Mouse (Mus musculus) liver, embryonic 14.5 days (tissue): ENCODE measurements at regions not wholly inside any gene's neighbourhood (a gene's known extent, or its start where the extent isn't known, plus 50 kb on each side); places are given as distances from the start of the nearest gene placed in this dataset.

Experiments used
- ATAC-seq: fragments of 200-750 bp; cut with Nextera tagmentation; 2 replicates; pipeline ENCODE4 v1.8.0; 2017; ENCODE audit warnings: moderate number of reproducible peaks, mild to moderate bottlenecking, moderate library complexity; ENCODE audit not compliant: insufficient read depth
- DNase-seq, 3 experiments: peaks; one replicate each; pipeline ENCODE4 v3.0.0-alpha.2; 2012 to 2013; ENCODE audit warnings: low read depth in 3 of 3, low spot score in 3 of 3
- H3K27ac ChIP-seq: fragments of 300-500 bp; sonication (generic); 2 replicates; pipeline ENCODE4 v1.5.1; 2014; ENCODE audit warnings: moderate library complexity, mild to moderate bottlenecking, control low read depth, inconsistent platforms
- H3K27me3 ChIP-seq: fragments of 300-500 bp; sonication (generic); 2 replicates; pipeline ENCODE4 v1.6.1; 2014; ENCODE audit warnings: mild to moderate bottlenecking, low read length, moderate library complexity; ENCODE audit not compliant: control insufficient read depth, insufficient read depth
- H3K36me3 ChIP-seq: fragments of 300-500 bp; sonication (generic); replicated peaks from 2 replicates; pipeline ENCODE4 v1.6.1; 2014; ENCODE audit warnings: low read depth; ENCODE audit not compliant: control insufficient read depth, insufficient read depth
- H3K4me1 ChIP-seq, 2 experiments: fragments of 200-500 bp in 1 of 2; fragments of 300-500 bp in 1 of 2; sonication (generic) in 1 of 2; replicated peaks; 2 replicates each; pipeline ENCODE4 v1.6.1; 2012 to 2014; ENCODE audit warnings: antibody characterized with exemption in 1 of 2, inconsistent platforms in 1 of 2, low read length in 1 of 2; ENCODE audit not compliant: control insufficient read depth in 2 of 2, insufficient read depth in 2 of 2
- H3K4me2 ChIP-seq: fragments of 300-500 bp; sonication (generic); 2 replicates; pipeline ENCODE4 v1.6.1; 2014; ENCODE audit warnings: low read depth, mild to moderate bottlenecking, control low read depth, moderate library complexity
- H3K4me3 ChIP-seq, 2 experiments: fragments of 200-500 bp in 1 of 2; fragments of 300-500 bp in 1 of 2; sonication (generic) in 1 of 2; 2 replicates each; pipeline ENCODE4 v1.5.1; 2012 to 2014; ENCODE audit warnings: low read depth in 2 of 2, low read length in 2 of 2, mild to moderate bottlenecking in 2 of 2, control low read depth in 1 of 2, inconsistent platforms in 1 of 2, moderate library complexity in 1 of 2; ENCODE audit not compliant: insufficient read depth in 1 of 2
- H3K9ac ChIP-seq: fragments of 300-500 bp; sonication (generic); replicated peaks from 2 replicates; pipeline ENCODE4 v1.6.1; 2014; ENCODE audit warnings: mild to moderate bottlenecking, control low read depth, moderate library complexity
- H3K9me3 ChIP-seq: fragments of 300-500 bp; sonication (generic); 2 replicates; pipeline ENCODE4 v1.6.1; 2016; ENCODE audit warnings: low read length, mixed read lengths; ENCODE audit not compliant: control insufficient read depth
- CTCF ChIP-seq: IDR thresholded peaks from 2 replicates; pipeline ENCODE4 v1.5.1; 2016; ENCODE audit warnings: antibody characterized with exemption, low read depth, control low read depth
- EP300 ChIP-seq: IDR thresholded peaks from 2 replicates; pipeline ENCODE4 v1.6.1; 2016; ENCODE audit warnings: antibody characterized with exemption, low read depth
- WGBS: fragments of 180-500 bp; shearing (Covaris S2); extraction: QIAGEN DNeasy Blood & Tissue Kit; methylation state at CpG from one replicate; pipeline ENCODE4 v1.1.7; 2014; ENCODE audit not compliant: insufficient replicate concordance; 5-methylcytosine and 5-hydroxymethylcytosine counted together

GRCm38 (mm10) chr11:44002716-44003522 lies 101.9 kb upstream of the Adra1b start:
- Histone ChIP-seq H3K4me2 (no peak overlapping the region), H3K9me3 (no peaks in the 10 kb centered on the region), H3K4me1 (peaks cover 0 to 2% of the 10 kb centered on the region in 2 experiments; a peak in 1 of 4 replicates), H3K27ac (no peak overlapping the region), H3K27me3 (no peaks in the 10 kb centered on the region), H3K36me3 (no peaks in the 10 kb centered on the region), H3K9ac (no peak overlapping the region), H3K4me3 (no peak overlapping the region)
- ATAC-seq (no peak), DNase-seq (no peak)
- 52% methylated on average over 6 of the region's 6 CpGs for WGBS
- TF ChIP-seq EP300 (no peak), CTCF (no peak)

GRCm38 (mm10) chr11:44007526-44008040 lies 106.6 kb upstream of the Adra1b start:
- no peak overlapping the region for H3K27ac ChIP-seq
- TF ChIP-seq CTCF (no peak), EP300 (no peak)
- H3K36me3 ChIP-seq: no peaks in the 10 kb centered on the region
- H3K4me1 ChIP-seq: no peaks in the 10 kb centered on the region; a peak in 1 of 4 replicates
- 27% methylated on average over 5 of the region's 5 CpGs for WGBS
- ATAC-seq (no peak), DNase-seq (no peak)
- no peaks in the 10 kb centered on the region for H3K9me3 ChIP-seq
- no peak overlapping the region for H3K4me2 ChIP-seq
- H3K27me3 ChIP-seq: no peaks in the 10 kb centered on the region
- H3K9ac ChIP-seq: no peak overlapping the region
- H3K4me3 ChIP-seq: no peak overlapping the region

- no peak for DNase-seq
These were observed 111.3 kb upstream of the Adra1b start for GRCm38 (mm10) chr11:44012314-44012713.

GRCm38 (mm10) chr11:44013841-44014240 lies 112.8 kb upstream of the Adra1b start:
- no peaks in the 10 kb centered on the region for H3K9me3 ChIP-seq
- no peak overlapping the region for H3K4me3 ChIP-seq
- H3K4me2 ChIP-seq: no peak overlapping the region
- ATAC-seq (no peak), DNase-seq (no peak)
- H3K4me1 ChIP-seq: no peaks in the 10 kb centered on the region
- no peak overlapping the region for H3K9ac ChIP-seq
- H3K27ac ChIP-seq: no peak overlapping the region
- no peaks in the 10 kb centered on the region for H3K36me3 ChIP-seq
- no peaks in the 10 kb centered on the region for H3K27me3 ChIP-seq
- 41% methylated on average over 1 of the region's 1 CpGs for WGBS
- TF ChIP-seq EP300 (no peak), CTCF (no peak)

More at GRCm38 (mm10) chr11:44012314-44012713, 111.3 kb upstream of the Adra1b start:
- H3K36me3 ChIP-seq: no peaks in the 10 kb centered on the region
- 38% methylated on average over 5 of the region's 5 CpGs for WGBS
- no peaks in the 10 kb centered on the region for H3K9me3 ChIP-seq
- H3K4me3 ChIP-seq: no peak overlapping the region
- ATAC-seq: no peak
- TF ChIP-seq EP300 (no peak), CTCF (no peak)
- H3K9ac ChIP-seq: no peak overlapping the region
- H3K27me3 ChIP-seq: no peaks in the 10 kb centered on the region
- H3K4me2 ChIP-seq: no peak overlapping the region
- no peaks in the 10 kb centered on the region for H3K4me1 ChIP-seq
- H3K27ac ChIP-seq: no peak overlapping the region

- TF ChIP-seq CTCF (no peak), EP300 (no peak)
- Histone ChIP-seq H3K36me3 (no peaks in the 10 kb centered on the region), H3K4me3 (no peak overlapping the region), H3K9me3 (no peaks in the 10 kb centered on the region), H3K9ac (no peak overlapping the region), H3K4me1 (no peaks in the 10 kb centered on the region), H3K4me2 (no peak overlapping the region), H3K27me3 (no peaks in the 10 kb centered on the region), H3K27ac (no peak overlapping the region)
- WGBS: 54% methylated on average over 4 of the region's 4 CpGs
- ATAC-seq (no peak), DNase-seq (no peak)
These were observed 120.6 kb upstream of the Adra1b start for GRCm38 (mm10) chr11:44021638-44022037.
